Mouse (Mus musculus) hindlimb bud, embryonic 11.5 days (tissue): ENCODE results near the gene Abhd17c.
A peak's percentile ranks its signal among the peaks of the same experiment; 100 is the strongest.
"Not testable (repeated sequence)": the region's sequence is repeated elsewhere in the genome, so short reads cannot be mapped to it uniquely, and the experiment has no call there.

Source experiments
- DNase-seq: peaks from one replicate; pipeline ENCODE4 v3.0.0-alpha.2; 2012; ENCODE audit warnings: low read depth, low spot score; ENCODE audit errors: extremely low spot score

Abhd17c gene

GRCm38 (mm10) chr7:84152821-84153220 is 1.1 kb upstream of the Abhd17c start:
- no peak for DNase-seq

- DNase-seq = no peak
Observed at GRCm38 (mm10) chr7:84152374-84152773, 681 bp upstream of the Abhd17c start.

GRCm38 (mm10) chr7:84151960-84152334 is 254 bp upstream of the Abhd17c start:
- DNase-seq = peak; percentile 73

GRCm38 (mm10) chr7:84150361-84151000 is 1.2 kb downstream of the Abhd17c start:
- DNase-seq = no peak

- DNase-seq = no peak
Observed at GRCm38 (mm10) chr7:84149821-84150220, 1.9 kb downstream of the Abhd17c start.

- no peak for DNase-seq
Observed at GRCm38 (mm10) chr7:84148896-84149295, 2.8 kb downstream of the Abhd17c start.

- DNase-seq = no peak
Observed at GRCm38 (mm10) chr7:84147746-84148145, 3.9 kb downstream of the Abhd17c start.

GRCm38 (mm10) chr7:84145633-84146032 is 6.1 kb downstream of the Abhd17c start:
- DNase-seq = no peak

- no peak for DNase-seq
Observed at GRCm38 (mm10) chr7:84142736-84143473, 8.8 kb downstream of the Abhd17c start.

- no peak for DNase-seq
Observed at GRCm38 (mm10) chr7:84142196-84142595, 9.5 kb downstream of the Abhd17c start.

GRCm38 (mm10) chr7:84139566-84139965 is 12.1 kb downstream of the Abhd17c start:
- DNase-seq = no peak

GRCm38 (mm10) chr7:84138731-84139130 is 13.0 kb downstream of the Abhd17c start:
- no peak for DNase-seq

GRCm38 (mm10) chr7:84137779-84138178 is 13.9 kb downstream of the Abhd17c start:
- no peak for DNase-seq

GRCm38 (mm10) chr7:84135799-84136700 is 15.6 kb downstream of the Abhd17c start:
- no peak for DNase-seq

GRCm38 (mm10) chr7:84132704-84133103 is 19.0 kb downstream of the Abhd17c start:
- DNase-seq = no peak

GRCm38 (mm10) chr7:84131736-84132135 is 20.0 kb downstream of the Abhd17c start:
- DNase-seq = no peak

- no peak for DNase-seq
Observed at GRCm38 (mm10) chr7:84128661-84129060, 23.0 kb downstream of the Abhd17c start.

- no peak for DNase-seq
Observed at GRCm38 (mm10) chr7:84125730-84126129, 26.0 kb downstream of the Abhd17c start.

GRCm38 (mm10) chr7:84123651-84124050 is 28.0 kb downstream of the Abhd17c start:
- DNase-seq = not testable (repeated sequence)

- no peak for DNase-seq
Observed at GRCm38 (mm10) chr7:84121778-84122177, 29.9 kb downstream of the Abhd17c start.

- no peak for DNase-seq
Observed at GRCm38 (mm10) chr7:84120142-84120760, 31.4 kb downstream of the Abhd17c start.
